Mouse (Mus musculus): ENCODE measurements around the gene Lrrc1. TPM values are rescaled to one million over a fixed set of nuclear protein-coding genes. Genes with fewer than 3 reads are reported as not detected.

The Lrrc1 gene
- polyA plus RNA-seq, 1 experiment from 2014 or later, result 22.1 TPM

DNA sequence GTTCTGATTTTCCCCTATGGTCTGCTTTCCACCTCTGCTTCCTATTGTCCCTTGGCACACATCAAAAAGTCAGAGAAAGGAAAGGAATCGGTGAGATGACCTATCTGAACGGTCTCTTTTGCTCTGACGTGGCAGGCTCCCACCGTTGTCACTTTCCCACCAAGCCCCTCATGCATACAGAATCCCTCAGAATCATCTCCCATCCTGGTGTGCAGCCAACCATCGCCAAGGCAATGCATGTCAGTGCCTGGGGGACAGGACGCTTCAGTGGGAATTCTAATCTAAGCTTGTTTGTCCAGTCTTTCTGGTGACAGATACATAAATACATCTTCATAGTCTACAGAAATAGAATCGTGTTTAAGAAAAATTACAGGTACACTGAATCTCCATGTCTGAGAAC lies 64.7 kb downstream of the Lrrc1 start:
- no peak; the same call in 1 of the 2 replicates for ATAC-seq (replicated peaks; ENCODE audit: low FRiP score, low read depth)
- 45% methylated on average over 7 of the region's 7 CpGs for WGBS
- Histone ChIP-seq H3K27me3 (ENCODE audit: insufficient read depth, low read length) (no peaks in the 10 kb centered on the region), H3K27ac (no peak overlapping the region), H3K4me3 (replicated peaks; ENCODE audit: low read depth, low read length) (no peak overlapping the region), H3K4me2 (ENCODE audit: low read length) (no peak overlapping the region), H3K9me3 (replicated peaks; ENCODE audit: low read length) (no peaks in the 10 kb centered on the region), H3K4me1 (replicated peaks; ENCODE audit: insufficient read depth, low read length) (peaks cover 28% of the 10 kb centered on the region), H3K9ac (ENCODE audit: low read depth, low read length) (no peak overlapping the region), H3K36me3 (ENCODE audit: insufficient read depth, low read length) (no peaks in the 10 kb centered on the region)
- no peak for DNase-seq (ENCODE audit: low spot score)
- TF ChIP-seq CTCF (IDR thresholded peaks at IDR 0.05; ENCODE audit: low read depth), result no peak

DNA sequence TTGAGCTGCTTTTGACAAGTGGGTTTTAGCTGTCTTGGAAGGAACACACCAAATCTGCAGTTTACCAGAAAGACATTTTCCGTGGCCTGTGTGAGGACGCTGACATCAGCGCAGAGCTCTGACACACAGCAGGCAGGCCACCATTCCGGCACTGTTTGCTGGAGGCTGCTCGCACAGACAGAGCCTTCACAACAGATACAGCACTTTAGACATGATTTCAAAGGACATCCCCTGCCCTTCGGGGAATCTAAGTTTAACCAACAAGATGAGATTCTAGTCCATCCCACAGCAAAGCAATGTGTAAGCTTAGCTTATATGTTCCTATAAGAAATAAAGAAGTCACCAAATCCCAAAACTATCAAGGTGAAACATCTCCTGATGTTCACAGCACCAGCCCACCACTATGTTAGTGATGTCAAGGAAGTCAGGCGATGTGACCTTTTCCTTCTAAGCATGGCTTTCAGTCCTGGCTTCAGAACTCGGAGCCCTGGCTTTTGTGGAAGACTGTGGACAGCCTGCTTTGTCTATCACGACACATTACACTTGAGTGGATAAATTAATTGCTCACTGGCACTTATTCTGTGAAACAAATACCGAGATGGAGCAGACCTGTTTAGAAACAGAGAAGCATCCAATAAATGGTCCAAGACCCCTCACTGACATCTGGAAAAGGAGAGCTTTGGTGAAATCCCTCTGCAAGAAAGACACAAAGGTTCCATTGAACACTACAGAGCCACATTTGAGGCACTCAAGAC lies 66.3 kb downstream of the Lrrc1 start:
- no peaks in the 10 kb centered on the region for H3K9me3 ChIP-seq (replicated peaks; ENCODE audit: low read length)
- H3K36me3 ChIP-seq (ENCODE audit: insufficient read depth, low read length), result no peaks in the 10 kb centered on the region
- H3K4me2 ChIP-seq (ENCODE audit: low read length), result no peak overlapping the region
- no peaks in the 10 kb centered on the region for H3K27me3 ChIP-seq (ENCODE audit: insufficient read depth, low read length)
- WGBS, result 76% methylated on average over 10 of the region's 10 CpGs
- H3K4me1 ChIP-seq (replicated peaks; ENCODE audit: insufficient read depth, low read length), result peaks cover 32% of the 10 kb centered on the region
- no peak overlapping the region for H3K9ac ChIP-seq (ENCODE audit: low read depth, low read length)
- no peak for TF ChIP-seq CTCF (IDR thresholded peaks at IDR 0.05; ENCODE audit: low read depth)
- no peak overlapping the region for H3K27ac ChIP-seq
- DNase-seq (ENCODE audit: low spot score) (no peak), ATAC-seq (replicated peaks; ENCODE audit: low FRiP score, low read depth) (no peak)
- H3K4me3 ChIP-seq (replicated peaks; ENCODE audit: low read depth, low read length), result no peak overlapping the region

DNA sequence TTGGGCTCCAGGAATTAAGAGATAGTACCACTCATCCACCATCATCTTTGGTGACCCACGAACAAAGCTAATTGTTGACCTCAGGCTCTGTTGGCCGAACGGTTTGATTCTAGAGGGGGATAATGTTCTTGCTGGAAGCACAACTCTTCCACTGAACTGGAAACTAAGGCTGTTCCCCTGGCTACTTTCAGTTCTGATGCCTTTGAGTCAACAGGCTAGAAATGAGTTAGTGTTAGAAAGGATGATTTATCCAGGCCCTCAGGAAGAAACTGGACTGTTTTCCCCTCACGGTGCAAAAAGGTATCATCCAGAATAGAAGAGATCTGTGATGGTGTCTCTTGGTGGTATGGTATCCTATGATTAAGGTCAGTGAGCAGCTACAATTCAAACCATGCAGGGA lies 70.1 kb downstream of the Lrrc1 start:
- no peaks in the 10 kb centered on the region for H3K9me3 ChIP-seq (replicated peaks; ENCODE audit: low read length)
- H3K27ac ChIP-seq, result no peak overlapping the region
- no peak overlapping the region for H3K4me2 ChIP-seq (ENCODE audit: low read length)
- no peaks in the 10 kb centered on the region for H3K36me3 ChIP-seq (ENCODE audit: insufficient read depth, low read length)
- H3K27me3 ChIP-seq (ENCODE audit: insufficient read depth, low read length), result no peaks in the 10 kb centered on the region
- no peak for TF ChIP-seq CTCF (IDR thresholded peaks at IDR 0.05; ENCODE audit: low read depth)
- no peak overlapping the region for H3K9ac ChIP-seq (ENCODE audit: low read depth, low read length)
- H3K4me3 ChIP-seq (replicated peaks; ENCODE audit: low read depth, low read length), result no peak overlapping the region
- ATAC-seq (replicated peaks; ENCODE audit: low FRiP score, low read depth) (no peak), DNase-seq (ENCODE audit: low spot score) (no peak)
- peaks cover 14% of the 10 kb centered on the region; the same call in 1 of the 2 replicates for H3K4me1 ChIP-seq (replicated peaks; ENCODE audit: insufficient read depth, low read length)
- 61% methylated on average over 4 of the region's 4 CpGs for WGBS

DNA sequence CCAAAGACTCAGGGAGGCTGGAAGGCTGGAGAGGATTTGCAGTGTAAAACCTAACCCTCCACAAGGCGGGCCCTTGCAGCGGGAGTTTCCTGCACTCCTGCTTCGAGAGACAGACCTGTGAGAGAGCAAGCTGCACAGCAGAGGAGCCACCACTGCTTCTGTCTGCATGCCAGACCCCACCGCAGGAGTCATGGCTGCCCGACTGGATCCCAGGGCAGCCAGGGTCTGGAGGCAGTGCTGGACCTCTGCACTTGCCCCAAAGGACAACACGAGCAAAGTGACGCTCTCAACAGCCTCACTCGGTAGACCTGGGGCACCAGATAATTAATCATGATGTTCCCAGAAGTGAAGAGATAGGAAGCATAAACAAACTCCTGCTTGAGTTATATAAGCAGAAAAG lies 72.1 kb downstream of the Lrrc1 start:
- Histone ChIP-seq H3K4me3 (replicated peaks; ENCODE audit: low read depth, low read length) (no peak overlapping the region), H3K36me3 (ENCODE audit: insufficient read depth, low read length) (no peaks in the 10 kb centered on the region), H3K27ac (no peak overlapping the region), H3K4me1 (replicated peaks; ENCODE audit: insufficient read depth, low read length) (peaks cover 8% of the 10 kb centered on the region; the same call in 1 of the 2 replicates), H3K9me3 (replicated peaks; ENCODE audit: low read length) (no peaks in the 10 kb centered on the region), H3K9ac (ENCODE audit: low read depth, low read length) (no peak overlapping the region), H3K4me2 (ENCODE audit: low read length) (no peak overlapping the region), H3K27me3 (ENCODE audit: insufficient read depth, low read length) (no peaks in the 10 kb centered on the region)
- WGBS, result 29% methylated on average over 8 of the region's 8 CpGs
- TF ChIP-seq CTCF (IDR thresholded peaks at IDR 0.05; ENCODE audit: low read depth), result 0 out of 2 replicates have a peak, but pooled peaks have one; percentile 6
- DNase-seq (ENCODE audit: low spot score) (no peak), ATAC-seq (replicated peaks; ENCODE audit: low FRiP score, low read depth) (no peak)

DNA sequence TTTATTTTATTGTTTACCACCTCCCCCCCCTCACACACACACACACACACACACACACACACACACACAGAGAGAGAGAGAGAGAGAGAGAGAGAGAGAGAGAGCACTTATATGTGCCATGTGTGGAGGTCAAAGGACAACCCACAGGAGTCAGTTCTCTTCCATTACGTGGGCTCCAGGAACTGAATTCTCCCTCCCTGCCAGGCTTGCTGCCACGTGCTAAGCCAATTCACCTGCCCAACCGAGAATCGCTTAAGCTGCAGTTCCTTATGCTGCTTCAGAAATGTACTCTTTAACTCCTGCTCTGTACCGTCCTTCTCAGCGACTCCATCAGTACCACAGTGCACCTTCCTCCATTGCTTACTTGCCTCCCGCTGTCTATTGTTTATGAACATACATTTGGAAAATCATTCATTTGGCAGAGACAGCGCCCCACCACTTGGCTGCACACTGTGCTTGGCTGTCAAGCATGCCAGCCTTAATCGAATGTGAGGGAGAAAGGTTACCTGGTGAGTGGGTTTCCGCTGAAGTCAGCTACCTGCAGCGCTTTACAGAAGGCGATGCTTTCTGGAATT lies 72.9 kb downstream of the Lrrc1 start:
- Histone ChIP-seq H3K4me2 (ENCODE audit: low read length) (no peak overlapping the region), H3K27ac (no peak overlapping the region), H3K9me3 (replicated peaks; ENCODE audit: low read length) (no peaks in the 10 kb centered on the region), H3K4me1 (replicated peaks; ENCODE audit: insufficient read depth, low read length) (peaks cover 8% of the 10 kb centered on the region; the same call in 1 of the 2 replicates), H3K27me3 (ENCODE audit: insufficient read depth, low read length) (no peaks in the 10 kb centered on the region), H3K9ac (ENCODE audit: low read depth, low read length) (no peak overlapping the region), H3K36me3 (ENCODE audit: insufficient read depth, low read length) (no peaks in the 10 kb centered on the region), H3K4me3 (replicated peaks; ENCODE audit: low read depth, low read length) (no peak overlapping the region)
- 70% methylated on average over 12 of the region's 12 CpGs for WGBS
- DNase-seq (ENCODE audit: low spot score) (no peak), ATAC-seq (replicated peaks; ENCODE audit: low FRiP score, low read depth) (no peak)
- TF ChIP-seq CTCF (IDR thresholded peaks at IDR 0.05; ENCODE audit: low read depth), result no peak

DNA sequence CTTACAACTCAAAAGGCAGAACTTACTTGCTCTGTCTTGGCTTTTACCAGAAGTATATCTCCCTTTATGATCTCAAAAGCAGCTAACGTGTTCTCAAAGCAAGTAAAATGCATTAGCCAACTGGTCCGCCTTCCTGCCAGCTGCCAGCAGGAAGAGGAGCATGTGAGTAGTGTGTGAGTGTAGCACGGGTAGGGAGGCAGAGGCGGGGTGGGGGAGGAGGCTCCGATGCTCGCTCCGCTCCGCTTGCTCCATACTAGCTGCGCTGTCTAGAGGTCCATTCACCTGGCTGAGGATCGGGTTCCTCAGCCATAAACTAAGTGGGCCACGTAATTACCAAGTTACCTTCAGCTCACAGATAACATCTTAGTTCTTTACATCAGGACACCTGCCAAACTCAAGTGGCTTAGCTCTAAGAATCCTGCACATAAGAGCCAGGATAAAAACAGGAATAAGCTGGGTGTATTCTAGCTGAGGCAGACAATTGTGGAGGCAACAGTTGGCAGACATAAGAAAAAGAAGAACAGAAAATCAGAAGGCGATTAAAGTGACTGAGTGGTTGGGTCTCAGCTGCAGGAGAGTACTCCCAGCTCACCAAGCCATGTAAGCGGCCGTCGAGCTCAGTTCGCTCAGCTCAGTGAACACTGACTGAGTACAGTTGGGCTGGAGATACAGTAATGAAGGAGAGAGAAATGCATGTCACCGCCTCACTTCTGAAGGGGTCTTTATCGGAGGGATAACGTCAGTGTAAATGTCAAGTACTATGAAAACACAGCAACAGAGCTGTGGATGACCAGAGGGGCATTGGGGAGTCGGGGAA lies 74.7 kb downstream of the Lrrc1 start:
- no peak overlapping the region for H3K4me3 ChIP-seq (replicated peaks; ENCODE audit: low read depth, low read length)
- TF ChIP-seq CTCF (IDR thresholded peaks at IDR 0.05; ENCODE audit: low read depth), result no peak
- H3K36me3 ChIP-seq (ENCODE audit: insufficient read depth, low read length), result no peaks in the 10 kb centered on the region
- WGBS, result 31% methylated on average over 20 of the region's 20 CpGs
- no peaks in the 10 kb centered on the region for H3K9me3 ChIP-seq (replicated peaks; ENCODE audit: low read length)
- no peak overlapping the region for H3K4me2 ChIP-seq (ENCODE audit: low read length)
- no peak overlapping the region for H3K9ac ChIP-seq (ENCODE audit: low read depth, low read length)
- no peaks in the 10 kb centered on the region for H3K27me3 ChIP-seq (ENCODE audit: insufficient read depth, low read length)
- DNase-seq (ENCODE audit: low spot score) (peak; percentile 71), ATAC-seq (replicated peaks; ENCODE audit: low FRiP score, low read depth) (peak; percentile 91)
- peak overlapping the region; percentile 8; the same call in 1 of the 2 replicates for H3K27ac ChIP-seq
- H3K4me1 ChIP-seq (replicated peaks; ENCODE audit: insufficient read depth, low read length), result 0 out of 2 replicates have a peak, but pooled peaks cover 4% of the 10 kb centered on the region

Measured in kidney, postnatal 0 days (tissue).